Mouse (Mus musculus) urinary bladder, postnatal 4 days (tissue): ENCODE results near the gene Tiam1.

Experiments used
- DNase-seq, 2 experiments: peaks; one replicate each; pipeline ENCODE4 v3.0.0; 2021 to 2022; ENCODE audit warnings: low spot score in 2 of 2

The Tiam1 gene

GRCm38 (mm10) chr16:89954114-89954513 is 189.5 kb downstream of the Tiam1 start:
- DNase-seq: no peak

- DNase-seq: no peak
These were observed 190.7 kb downstream of the Tiam1 start for GRCm38 (mm10) chr16:89952821-89953220.

- DNase-seq: no peak
These were observed 192.8 kb downstream of the Tiam1 start for GRCm38 (mm10) chr16:89950754-89951153.

- DNase-seq: no peak
These were observed 193.3 kb downstream of the Tiam1 start for GRCm38 (mm10) chr16:89950251-89950650.

- no peak for DNase-seq
These were observed 195.5 kb downstream of the Tiam1 start for GRCm38 (mm10) chr16:89948040-89948439.

- DNase-seq: no peak
These were observed 196.8 kb downstream of the Tiam1 start for GRCm38 (mm10) chr16:89946816-89947215.

GRCm38 (mm10) chr16:89944604-89945283 is 198.8 kb downstream of the Tiam1 start:
- no peak for DNase-seq

- DNase-seq: no peak
These were observed 199.5 kb downstream of the Tiam1 start for GRCm38 (mm10) chr16:89944050-89944449.

- no peak for DNase-seq
These were observed 200.2 kb downstream of the Tiam1 start for GRCm38 (mm10) chr16:89943267-89943971.

- DNase-seq: no peak
These were observed 202.9 kb downstream of the Tiam1 start for GRCm38 (mm10) chr16:89940696-89941095.

GRCm38 (mm10) chr16:89938277-89938676 is 205.3 kb downstream of the Tiam1 start:
- DNase-seq: no peak

GRCm38 (mm10) chr16:89936571-89936970 is 207.0 kb downstream of the Tiam1 start:
- DNase-seq: no peak

- no peak for DNase-seq
These were observed 208.2 kb downstream of the Tiam1 start for GRCm38 (mm10) chr16:89935398-89935797.

- no peak for DNase-seq
These were observed 209.0 kb downstream of the Tiam1 start for GRCm38 (mm10) chr16:89934616-89935015.

- DNase-seq: no peak
These were observed 209.6 kb downstream of the Tiam1 start for GRCm38 (mm10) chr16:89933976-89934375.

- no peak for DNase-seq
These were observed 215.0 kb downstream of the Tiam1 start for GRCm38 (mm10) chr16:89928611-89929010.

GRCm38 (mm10) chr16:89924249-89924890 is 219.2 kb downstream of the Tiam1 start:
- DNase-seq: no peak

GRCm38 (mm10) chr16:89923311-89923710 is 220.3 kb downstream of the Tiam1 start:
- DNase-seq: no peak

- no peak for DNase-seq
These were observed 221.1 kb downstream of the Tiam1 start for GRCm38 (mm10) chr16:89922458-89922857.

GRCm38 (mm10) chr16:89921370-89921769 is 222.2 kb downstream of the Tiam1 start:
- no peak for DNase-seq

GRCm38 (mm10) chr16:89920417-89920816 is 223.2 kb downstream of the Tiam1 start:
- DNase-seq: no peak

- no peak for DNase-seq
These were observed 226.2 kb downstream of the Tiam1 start for GRCm38 (mm10) chr16:89917404-89917803.

GRCm38 (mm10) chr16:89914946-89915345 is 228.6 kb downstream of the Tiam1 start:
- no peak for DNase-seq
